Mouse (Mus musculus) midbrain, embryonic 12.5 days (tissue): ENCODE measurements at regions not wholly inside any gene's neighbourhood (a gene's known extent, or its start where the extent isn't known, plus 50 kb on each side); places are given as distances from the start of the nearest gene placed in this dataset.

Experiments used
- ATAC-seq: fragments of 200-750 bp; cut with Nextera tagmentation; 2 replicates; pipeline ENCODE4 v1.8.0; 2017; ENCODE audit warnings: low read depth, moderate TSS enrichment, moderate library complexity; ENCODE audit not compliant: low FRiP score
- H3K27ac ChIP-seq: fragments of 300-500 bp; sonication (generic); replicated peaks from 2 replicates; pipeline ENCODE4 v1.5.1; 2016; ENCODE audit warnings: mild to moderate bottlenecking
- H3K27me3 ChIP-seq: fragments of 300-500 bp; sonication (generic); 2 replicates; pipeline ENCODE4 v1.6.1; 2016; ENCODE audit warnings: mild to moderate bottlenecking
- H3K36me3 ChIP-seq: fragments of 300-500 bp; sonication (generic); 2 replicates; pipeline ENCODE4 v1.6.1; 2016
- H3K4me1 ChIP-seq: fragments of 300-500 bp; sonication (generic); 2 replicates; pipeline ENCODE4 v1.6.1; 2016
- H3K4me2 ChIP-seq: fragments of 300-500 bp; sonication (generic); replicated peaks from 2 replicates; pipeline ENCODE4 v1.6.1; 2016; ENCODE audit warnings: mild to moderate bottlenecking, moderate library complexity
- H3K4me3 ChIP-seq: fragments of 300-500 bp; sonication (generic); 2 replicates; pipeline ENCODE4 v1.5.1; 2016; ENCODE audit warnings: mild to moderate bottlenecking
- H3K9ac ChIP-seq: fragments of 300-500 bp; sonication (generic); replicated peaks from 2 replicates; pipeline ENCODE4 v1.6.1; 2016; ENCODE audit warnings: mild to moderate bottlenecking, moderate library complexity
- H3K9me3 ChIP-seq: fragments of 300-500 bp; sonication (generic); 2 replicates; pipeline ENCODE4 v1.6.1; 2016; ENCODE audit warnings: mild to moderate bottlenecking
- WGBS: fragments of 180-500 bp; shearing (Covaris S2); methylation state at CpG from one replicate; pipeline ENCODE4 v1.1.7; 2016; 5-methylcytosine and 5-hydroxymethylcytosine counted together

GRCm38 (mm10) chr11:17417656-17418289 is 160.4 kb downstream of the C1d start:
- H3K36me3 ChIP-seq: no peaks in the 10 kb centered on the region
- peak; percentile 60; the same call in 1 of the 2 replicates for ATAC-seq

GRCm38 (mm10) chr11:17442133-17442532 is 184.8 kb downstream of the C1d start:
- no peak overlapping the region for H3K4me2 ChIP-seq
- H3K9ac ChIP-seq: no peak overlapping the region
- H3K27ac ChIP-seq: no peak overlapping the region
- 66% methylated on average over 4 of the region's 4 CpGs for WGBS
- H3K36me3 ChIP-seq: no peaks in the 10 kb centered on the region
- H3K9me3 ChIP-seq: no peaks in the 10 kb centered on the region
- no peak overlapping the region for H3K4me3 ChIP-seq
- H3K27me3 ChIP-seq: no peaks in the 10 kb centered on the region
- no peaks in the 10 kb centered on the region for H3K4me1 ChIP-seq
- ATAC-seq: no peak

More at GRCm38 (mm10) chr11:17417656-17418289, 160.4 kb downstream of the C1d start:
- Histone ChIP-seq H3K4me3 (no peak overlapping the region), H3K27me3 (no peaks in the 10 kb centered on the region), H3K27ac (no peak overlapping the region), H3K4me1 (0 out of 2 replicates have a peak, but pooled peaks cover 4% of the 10 kb centered on the region), H3K4me2 (no peak overlapping the region), H3K9ac (no peak overlapping the region), H3K9me3 (peaks cover 6% of the 10 kb centered on the region; the same call in 1 of the 2 replicates)
- WGBS: 75% methylated on average over 4 of the region's 4 CpGs

GRCm38 (mm10) chr11:17449289-17449688 is 191.9 kb downstream of the C1d start:
- 93% methylated on average over 7 of the region's 7 CpGs for WGBS
- ATAC-seq: peak; percentile 47; the same call in 1 of the 2 replicates

GRCm38 (mm10) chr11:17450360-17451045 is 193.1 kb downstream of the C1d start:
- no peak for ATAC-seq

More at GRCm38 (mm10) chr11:17449289-17449688, 191.9 kb downstream of the C1d start:
- Histone ChIP-seq H3K27me3 (no peaks in the 10 kb centered on the region), H3K4me3 (no peak overlapping the region), H3K9me3 (no peaks in the 10 kb centered on the region), H3K4me1 (no peaks in the 10 kb centered on the region), H3K36me3 (no peaks in the 10 kb centered on the region), H3K4me2 (no peak overlapping the region), H3K27ac (no peak overlapping the region), H3K9ac (no peak overlapping the region)

GRCm38 (mm10) chr11:17451451-17451850 is 194.1 kb downstream of the C1d start:
- Histone ChIP-seq H3K4me2 (no peak overlapping the region), H3K9me3 (no peaks in the 10 kb centered on the region), H3K27ac (no peak overlapping the region), H3K27me3 (no peaks in the 10 kb centered on the region), H3K9ac (no peak overlapping the region), H3K4me3 (no peak overlapping the region), H3K4me1 (no peaks in the 10 kb centered on the region), H3K36me3 (no peaks in the 10 kb centered on the region)
- no peak for ATAC-seq
- WGBS: 91% methylated on average over 2 of the region's 2 CpGs

More at GRCm38 (mm10) chr11:17450360-17451045, 193.1 kb downstream of the C1d start:
- H3K27ac ChIP-seq: no peak overlapping the region
- 85% methylated on average over 7 of the region's 7 CpGs for WGBS
- no peaks in the 10 kb centered on the region for H3K36me3 ChIP-seq
- H3K4me1 ChIP-seq: no peaks in the 10 kb centered on the region
- H3K9me3 ChIP-seq: no peaks in the 10 kb centered on the region
- no peak overlapping the region for H3K4me3 ChIP-seq
- H3K9ac ChIP-seq: no peak overlapping the region
- no peaks in the 10 kb centered on the region for H3K27me3 ChIP-seq
- no peak overlapping the region for H3K4me2 ChIP-seq

- Histone ChIP-seq H3K4me3 (no peak overlapping the region), H3K36me3 (no peaks in the 10 kb centered on the region), H3K27ac (no peak overlapping the region), H3K27me3 (0 out of 2 replicates have a peak, but pooled peaks cover 3% of the 10 kb centered on the region), H3K9me3 (no peaks in the 10 kb centered on the region), H3K9ac (no peak overlapping the region), H3K4me1 (no peaks in the 10 kb centered on the region), H3K4me2 (no peak overlapping the region)
- 65% methylated on average over 9 of the region's 9 CpGs for WGBS
- no peak for ATAC-seq
These were observed 196.2 kb downstream of the C1d start for GRCm38 (mm10) chr11:17453530-17453929.

GRCm38 (mm10) chr11:17458946-17459345 is 201.6 kb downstream of the C1d start:
- ATAC-seq: no peak
- 0 out of 2 replicates have a peak, but pooled peaks cover 3% of the 10 kb centered on the region for H3K27me3 ChIP-seq
- WGBS: 68% methylated on average over 4 of the region's 4 CpGs

GRCm38 (mm10) chr11:17460024-17460919 is 202.9 kb downstream of the C1d start:
- peak; percentile 48 for ATAC-seq
- 0 out of 2 replicates have a peak, but pooled peaks cover 3% of the 10 kb centered on the region for H3K27me3 ChIP-seq
- H3K9ac ChIP-seq: no peak overlapping the region
- no peaks in the 10 kb centered on the region for H3K36me3 ChIP-seq
- no peak overlapping the region for H3K4me3 ChIP-seq
- WGBS: 8% methylated on average over 11 of the region's 11 CpGs
- H3K27ac ChIP-seq: peak overlapping the region; percentile 5; the same call in 1 of the 2 replicates
- peak overlapping the region; percentile 38 for H3K4me2 ChIP-seq
- H3K9me3 ChIP-seq: no peaks in the 10 kb centered on the region
- H3K4me1 ChIP-seq: peaks cover 11% of the 10 kb centered on the region; the same call in 1 of the 2 replicates

More at GRCm38 (mm10) chr11:17458946-17459345, 201.6 kb downstream of the C1d start:
- H3K4me2 ChIP-seq: no peak overlapping the region
- H3K9ac ChIP-seq: no peak overlapping the region
- H3K9me3 ChIP-seq: no peaks in the 10 kb centered on the region
- peaks cover 11% of the 10 kb centered on the region; the same call in 1 of the 2 replicates for H3K4me1 ChIP-seq
- no peaks in the 10 kb centered on the region for H3K36me3 ChIP-seq
- H3K27ac ChIP-seq: no peak overlapping the region
- no peak overlapping the region for H3K4me3 ChIP-seq

GRCm38 (mm10) chr11:17460920-17461279 is 203.5 kb downstream of the C1d start:
- no peak overlapping the region for H3K27ac ChIP-seq
- H3K36me3 ChIP-seq: no peaks in the 10 kb centered on the region
- H3K4me1 ChIP-seq: peaks cover 11% of the 10 kb centered on the region; the same call in 1 of the 2 replicates
- 0 out of 2 replicates have a peak, but pooled peaks cover 3% of the 10 kb centered on the region for H3K27me3 ChIP-seq
- H3K9ac ChIP-seq: no peak overlapping the region
- peak overlapping the region; percentile 38 for H3K4me2 ChIP-seq
- 7% methylated on average over 13 of the region's 13 CpGs for WGBS
- peak; percentile 28; the same call in 1 of the 2 replicates for ATAC-seq
- H3K4me3 ChIP-seq: no peak overlapping the region
- H3K9me3 ChIP-seq: no peaks in the 10 kb centered on the region

GRCm38 (mm10) chr11:17461701-17462100 is 204.3 kb downstream of the C1d start:
- H3K27ac ChIP-seq: no peak overlapping the region
- 0 out of 2 replicates have a peak, but pooled peaks cover 3% of the 10 kb centered on the region for H3K27me3 ChIP-seq
- ATAC-seq: no peak
- WGBS: 89% methylated on average over 1 of the region's 1 CpGs
- peaks cover 11% of the 10 kb centered on the region; the same call in 1 of the 2 replicates for H3K4me1 ChIP-seq
- H3K36me3 ChIP-seq: no peaks in the 10 kb centered on the region
- H3K9ac ChIP-seq: no peak overlapping the region
- H3K4me2 ChIP-seq: no peak overlapping the region
- no peak overlapping the region for H3K4me3 ChIP-seq
- no peaks in the 10 kb centered on the region for H3K9me3 ChIP-seq

GRCm38 (mm10) chr11:17464875-17465274 is 207.5 kb downstream of the C1d start:
- peaks cover 11% of the 10 kb centered on the region; the same call in 1 of the 2 replicates for H3K4me1 ChIP-seq
- H3K27me3 ChIP-seq: no peaks in the 10 kb centered on the region
- ATAC-seq: peak; percentile 51; the same call in 1 of the 2 replicates
- no peak overlapping the region for H3K27ac ChIP-seq
- H3K36me3 ChIP-seq: no peaks in the 10 kb centered on the region
- H3K9ac ChIP-seq: no peak overlapping the region
- WGBS: 58% methylated on average over 2 of the region's 2 CpGs
- H3K4me3 ChIP-seq: no peak overlapping the region
- H3K4me2 ChIP-seq: no peak overlapping the region
- no peaks in the 10 kb centered on the region for H3K9me3 ChIP-seq
